Mouse (Mus musculus) lung, embryonic 14.5 days (tissue): ENCODE measurements around the gene Zmynd10. TPM values are rescaled to one million over a fixed set of nuclear protein-coding genes. Genes with fewer than 3 reads are reported as not detected.

Experiments
- ATAC-seq: fragments of 200-750 bp; cut with Nextera tagmentation; 2 replicates; pipeline ENCODE4 v1.8.0; 2017; ENCODE audit warnings: mild to moderate bottlenecking, moderate TSS enrichment, moderate library complexity; ENCODE audit not compliant: insufficient read depth
- DNase-seq: peaks from one replicate; pipeline ENCODE4 v3.0.0-alpha.2; 2015
- H3K27ac ChIP-seq: fragments of 300-500 bp; sonication (generic); 2 replicates; pipeline ENCODE4 v1.5.1; 2014; ENCODE audit warnings: low read depth, mild to moderate bottlenecking, moderate library complexity
- H3K27me3 ChIP-seq: fragments of 300-500 bp; sonication (generic); 2 replicates; pipeline ENCODE4 v1.6.1; 2014; ENCODE audit warnings: low read length, control low read depth; ENCODE audit not compliant: insufficient read depth
- H3K36me3 ChIP-seq: fragments of 300-500 bp; sonication (generic); 2 replicates; pipeline ENCODE4 v1.6.1; 2014; ENCODE audit warnings: control low read depth; ENCODE audit not compliant: insufficient read depth
- H3K4me1 ChIP-seq: fragments of 300-500 bp; sonication (generic); 2 replicates; pipeline ENCODE4 v1.6.1; 2014; ENCODE audit warnings: antibody characterized with exemption, control low read depth; ENCODE audit not compliant: insufficient read depth
- H3K4me2 ChIP-seq: fragments of 300-500 bp; sonication (generic); 2 replicates; pipeline ENCODE4 v1.6.1; 2014; ENCODE audit warnings: mild to moderate bottlenecking
- H3K4me3 ChIP-seq: fragments of 300-500 bp; sonication (generic); 2 replicates; pipeline ENCODE4 v1.5.1; 2014; ENCODE audit warnings: low read depth, low read length
- H3K9ac ChIP-seq: fragments of 300-500 bp; sonication (generic); 2 replicates; pipeline ENCODE4 v1.6.1; 2014
- H3K9me3 ChIP-seq: fragments of 300-500 bp; sonication (generic); 2 replicates; pipeline ENCODE4 v1.6.1; 2016; ENCODE audit warnings: low read depth, low read length, control low read depth
- CTCF ChIP-seq: IDR thresholded peaks from 2 replicates; pipeline ENCODE4 v1.5.1; 2016; ENCODE audit warnings: antibody characterized with exemption, low read depth
- WGBS: fragments of 180-500 bp; shearing (Covaris S2); extraction: QIAGEN DNeasy Blood & Tissue Kit; methylation state at CpG from one replicate; pipeline ENCODE4 v1.1.7; 2014; 5-methylcytosine and 5-hydroxymethylcytosine counted together
- polyA plus RNA-seq: library from polyadenylated mRNA; unstranded; fragments of >200 nt; fragmentation: Nextera tagmentation; extraction: Ambion mirVana; gene quantifications from 2 replicates; pipeline ENCODE4 v1.2.1, GENCODE M21; 2014

The Zmynd10 gene
- polyA plus RNA-seq, 1 experiment from 2014 or later, result 1.1 TPM

DNA sequence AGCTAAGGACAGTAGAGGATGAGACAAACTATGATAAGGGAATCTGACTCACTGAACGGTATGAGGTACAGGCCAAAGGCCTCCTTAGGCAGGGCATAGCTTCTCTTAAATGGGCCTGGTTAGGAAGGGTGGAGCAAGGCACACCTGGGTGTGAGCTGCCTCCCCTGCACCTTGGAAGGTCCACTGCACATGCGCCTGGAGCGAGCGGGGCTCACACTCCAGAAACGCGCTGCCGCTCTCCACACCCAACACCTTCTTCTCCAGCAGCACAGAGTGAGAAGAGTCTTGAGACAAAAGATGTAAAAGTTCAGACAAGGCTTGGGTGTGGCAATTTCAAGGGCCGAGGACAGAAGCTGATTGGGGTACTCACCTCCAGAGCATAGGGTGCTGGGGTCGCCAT lies 52.3 kb downstream of the Zmynd10 start:
- Histone ChIP-seq H3K4me1 (no peaks in the 10 kb centered on the region; the same call in 1 of the 2 replicates), H3K4me2 (no peak overlapping the region), H3K9me3 (no peaks in the 10 kb centered on the region), H3K27me3 (no peaks in the 10 kb centered on the region), H3K27ac (no peak overlapping the region), H3K9ac (no peak overlapping the region), H3K4me3 (no peak overlapping the region), H3K36me3 (peaks cover 8% of the 10 kb centered on the region)
- TF ChIP-seq CTCF, result no peak
- WGBS, result 81% methylated on average over 9 of the region's 9 CpGs
- no peak for ATAC-seq
- no peak for DNase-seq

- H3K9me3 ChIP-seq, result no peaks in the 10 kb centered on the region
- no peak overlapping the region for H3K9ac ChIP-seq
- no peak overlapping the region for H3K27ac ChIP-seq
- TF ChIP-seq CTCF, result no peak
- no peak overlapping the region for H3K4me3 ChIP-seq
- peaks cover 2% of the 10 kb centered on the region; the same call in 1 of the 2 replicates for H3K4me1 ChIP-seq
- 56% methylated on average over 14 of the region's 14 CpGs for WGBS
- no peak overlapping the region for H3K4me2 ChIP-seq
- ATAC-seq (no peak), DNase-seq (peak; percentile 51)
- peaks cover 4% of the 10 kb centered on the region for H3K36me3 ChIP-seq
- H3K27me3 ChIP-seq, result no peaks in the 10 kb centered on the region
Measured at GRCm38 (mm10) chr9:107599842-107600241, 52.7 kb downstream of the Zmynd10 start.

GRCm38 (mm10) chr9:107600745-107601144 lies 53.6 kb downstream of the Zmynd10 start:
- H3K27me3 ChIP-seq, result no peaks in the 10 kb centered on the region
- TF ChIP-seq CTCF, result 0 out of 2 replicates have a peak, but pooled peaks have one; percentile 4
- H3K27ac ChIP-seq, result no peak overlapping the region
- WGBS, result 77% methylated on average over 12 of the region's 12 CpGs
- no peak overlapping the region for H3K4me2 ChIP-seq
- DNase-seq (no peak), ATAC-seq (no peak)
- no peaks in the 10 kb centered on the region for H3K36me3 ChIP-seq
- peaks cover 5% of the 10 kb centered on the region; the same call in 1 of the 2 replicates for H3K4me1 ChIP-seq
- no peak overlapping the region for H3K9ac ChIP-seq
- no peaks in the 10 kb centered on the region for H3K9me3 ChIP-seq
- H3K4me3 ChIP-seq, result no peak overlapping the region

Other genes starting within 250 kb of the Zmynd10 start
- 9.8 and 11.3 TPM in 2 replicates for gene Hemk1, start 208.9 kb upstream of the Zmynd10 start, polyA plus RNA-seq
- gene 6430571L13Rik, start 206.7 kb upstream of the Zmynd10 start, polyA plus RNA-seq, result 0.27 and 0.28 TPM in 2 replicates
- gene Cacna2d2, start 147.7 kb upstream of the Zmynd10 start, polyA plus RNA-seq, result 0.18 TPM in 1 of 2 replicates, not detected in the other
- gene Tmem115, start 13.4 kb upstream of the Zmynd10 start, polyA plus RNA-seq, result 42.1 and 45.3 TPM in 2 replicates
- 22.9 and 23.0 TPM in 2 replicates for gene Cyb561d2, start 5.1 kb upstream of the Zmynd10 start, polyA plus RNA-seq
- 32.9 and 34.6 TPM in 2 replicates for gene Nprl2, start 5.1 kb upstream of the Zmynd10 start, polyA plus RNA-seq
- 51.3 and 54.1 TPM in 2 replicates for gene Rassf1, start 4.3 kb downstream of the Zmynd10 start, polyA plus RNA-seq
- gene Tusc2, start 16.0 kb downstream of the Zmynd10 start, polyA plus RNA-seq, result 38.2 and 39.0 TPM in 2 replicates
- 126 and 129 TPM in 2 replicates for gene Hyal2, start 20.6 kb downstream of the Zmynd10 start, polyA plus RNA-seq
- gene Hyal1, start 29.6 kb downstream of the Zmynd10 start, polyA plus RNA-seq, result 5.2 and 5.9 TPM in 2 replicates
- gene Naa80, start 31.6 kb downstream of the Zmynd10 start, polyA plus RNA-seq, result 14.7 and 17.2 TPM in 2 replicates
- 0.73 and 1.4 TPM in 2 replicates for gene Hyal3, start 33.5 kb downstream of the Zmynd10 start, polyA plus RNA-seq
- gene Ifrd2, start 40.3 kb downstream of the Zmynd10 start, polyA plus RNA-seq, result 57.9 and 64.6 TPM in 2 replicates
- gene Sema3b, start 61.9 kb downstream of the Zmynd10 start, polyA plus RNA-seq, result 5.1 and 5.3 TPM in 2 replicates
- gene Gnai2, start 88.1 kb downstream of the Zmynd10 start, polyA plus RNA-seq, result 408 and 419 TPM in 2 replicates
- gene Slc38a3, start 122.2 kb downstream of the Zmynd10 start, polyA plus RNA-seq, result 3.6 and 4.8 TPM in 2 replicates
- 0.72 and 0.89 TPM in 2 replicates for gene Gnat1, start 132.4 kb downstream of the Zmynd10 start, polyA plus RNA-seq
- gene Sema3f, start 163.2 kb downstream of the Zmynd10 start, polyA plus RNA-seq, result 16.7 and 22.1 TPM in 2 replicates
- 176 and 184 TPM in 2 replicates for gene Rbm5, start 223.7 kb downstream of the Zmynd10 start, polyA plus RNA-seq